10 mouse cellular contexts compared by ENCODE assay signal in genomic region chr11:113277034-113277612, GRCm38 (mm10).
DNase-seq lines count a peak whose midpoint lies in the region; ATAC-seq and TF ChIP-seq lines count a peak whose summit lies in the region.
"Had no signal": no experiment of that assay in that cellular context is flagged by ENCODE, and none has a peak within 500 bp of the region (broad histone marks: within the 10 kb centered on the region; RNA-seq: fewer than 3 reads in every experiment).

No protein-coding gene starts in this region.

- H3K4me3 ChIP-seq in forebrain, postnatal 0 days (ENCODE audit: low read depth, low read length), result no peak overlapping the region
- H3K4me3 ChIP-seq in forebrain, embryonic 16.5 days (replicated peaks; ENCODE audit: low read length), result no peak overlapping the region
- H3K4me3 ChIP-seq in intestine, embryonic 16.5 days (ENCODE audit: low read length), result no peak overlapping the region

- TF ChIP-seq CTCF in forebrain, postnatal 0 days (IDR thresholded peaks at IDR 0.05; ENCODE audit: low read depth), result no peak

- H3K4me1 ChIP-seq in forebrain, postnatal 0 days (ENCODE audit: insufficient read depth), result no peaks in the 10 kb centered on the region
- peaks cover 10% of the 10 kb centered on the region for H3K4me1 ChIP-seq in forebrain, embryonic 16.5 days (replicated peaks; ENCODE audit: control insufficient read depth, insufficient read depth, low read length)
- peaks cover 18% of the 10 kb centered on the region for H3K4me1 ChIP-seq in intestine, embryonic 16.5 days (ENCODE audit: control insufficient read depth, insufficient read depth, low read length)

- H3K36me3 ChIP-seq in forebrain, postnatal 0 days (ENCODE audit: insufficient read depth), result no peaks in the 10 kb centered on the region
- H3K36me3 ChIP-seq in forebrain, embryonic 16.5 days (ENCODE audit: control insufficient read depth, insufficient read depth), result no peaks in the 10 kb centered on the region
- H3K36me3 ChIP-seq in intestine, embryonic 16.5 days (ENCODE audit: control insufficient read depth, insufficient read depth, low read length), result no peaks in the 10 kb centered on the region

- H3K4me2 ChIP-seq in forebrain, postnatal 0 days (ENCODE audit: low read depth), result no peak overlapping the region
- no peak overlapping the region for H3K4me2 ChIP-seq in forebrain, embryonic 16.5 days (ENCODE audit: low read length)
- no peak overlapping the region for H3K4me2 ChIP-seq in intestine, embryonic 16.5 days (ENCODE audit: low read depth, low read length)

- peak; percentile 32; the same call in 1 of the 2 replicates for ATAC-seq in forebrain, postnatal 0 days
- ATAC-seq in forebrain, embryonic 16.5 days, result no peak; the same call in 1 of the 2 replicates
- peak; percentile 55 for ATAC-seq in intestine, embryonic 16.5 days
- no peak for ATAC-seq in monocyte, adult 5-6 weeks (replicated peaks; ENCODE audit: insufficient number of reproducible peaks, low FRiP score, low TSS enrichment, poor library complexity, severe bottlenecking)

- 36% methylated on average over 10 of the region's 10 CpGs for WGBS in forebrain, postnatal 0 days
- 37% methylated on average over 10 of the region's 10 CpGs for WGBS in forebrain, embryonic 16.5 days
- WGBS in intestine, embryonic 16.5 days, result 32% methylated on average over 10 of the region's 10 CpGs

- H3K9me3 ChIP-seq in forebrain, postnatal 0 days (ENCODE audit: low read length), result no peaks in the 10 kb centered on the region
- H3K9me3 ChIP-seq in forebrain, embryonic 16.5 days (ENCODE audit: control insufficient read depth, low read length), result no peaks in the 10 kb centered on the region
- H3K9me3 ChIP-seq in intestine, embryonic 16.5 days (ENCODE audit: control insufficient read depth, low read length), result no peaks in the 10 kb centered on the region

- DNase-seq in forebrain, postnatal 0 days, result no peak
- peak; percentile 66 for DNase-seq in testis, postnatal 14 days (ENCODE audit: low spot score)
- DNase-seq in testis, postnatal 10 days (ENCODE audit: low spot score), result no peak
- DNase-seq in lung, postnatal 10 days, result no peak
- DNase-seq: adrenal gland, postnatal 14 days; gastrocnemius, postnatal 14 days; heart, postnatal 14 days had no signal

- no peak overlapping the region for H3K27ac ChIP-seq in forebrain, postnatal 0 days (ENCODE audit: low read depth, low read length)
- no peak overlapping the region for H3K27ac ChIP-seq in forebrain, embryonic 16.5 days (ENCODE audit: low read length)
- peak overlapping the region; percentile 62 for H3K27ac ChIP-seq in intestine, embryonic 16.5 days (ENCODE audit: low read length)

- H3K9ac ChIP-seq in forebrain, postnatal 0 days, result no peak overlapping the region
- H3K9ac ChIP-seq in forebrain, embryonic 16.5 days (replicated peaks; ENCODE audit: low read depth, low read length), result no peak overlapping the region
- H3K9ac ChIP-seq in intestine, embryonic 16.5 days (ENCODE audit: low read depth, low read length), result no peak overlapping the region

- no peaks in the 10 kb centered on the region for H3K27me3 ChIP-seq in forebrain, postnatal 0 days (ENCODE audit: insufficient read depth, low read length)
- H3K27me3 ChIP-seq in forebrain, embryonic 16.5 days (replicated peaks; ENCODE audit: control insufficient read depth, insufficient read depth, low read length), result no peaks in the 10 kb centered on the region
- no peaks in the 10 kb centered on the region for H3K27me3 ChIP-seq in intestine, embryonic 16.5 days (replicated peaks; ENCODE audit: control insufficient read depth, insufficient read depth, low read length)

Comparison
In these comparisons a context has a peak if more than half of its experiments do, and no peak if none do; other contexts are left out.
1. ATAC-seq: peak in forebrain, postnatal 0 days (single experiment) and intestine, embryonic 16.5 days (single experiment); none in forebrain, embryonic 16.5 days (single experiment) and monocyte, adult 5-6 weeks (single experiment).